In the genomic region with DNA sequence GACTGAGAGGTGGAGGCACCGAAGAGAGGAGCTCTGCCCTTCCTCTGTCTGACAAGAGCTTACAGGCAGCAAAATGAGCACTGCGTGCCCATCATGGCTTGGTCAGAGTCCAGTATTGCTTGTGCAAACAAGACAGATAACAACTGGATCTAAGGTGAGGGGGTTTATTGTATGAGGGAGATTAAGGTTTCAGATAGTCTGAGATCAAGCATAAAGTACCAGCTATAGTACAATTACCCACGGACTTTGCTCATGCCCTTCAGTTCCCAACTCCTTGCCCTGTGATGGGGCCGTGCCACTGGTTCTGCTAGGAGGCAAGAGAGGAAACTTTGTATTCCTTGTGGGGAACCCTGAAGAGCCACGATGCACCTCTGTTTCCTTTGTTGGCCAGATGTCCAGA, we compare ENCODE assay signal across 19 mouse cellular contexts.
"Had no signal": no experiment of that assay in that cellular context is flagged by ENCODE, and none has a peak within 500 bp of the region (broad histone marks: within the 10 kb centered on the region; RNA-seq: fewer than 3 reads in every experiment).

No protein-coding gene starts in this region.

- H3K4me3 ChIP-seq: liver, embryonic 15.5 days; midbrain, embryonic 10.5 days; midbrain, embryonic 12.5 days; myocyte; neural tube, embryonic 13.5 days; neural tube, embryonic 15.5 days had no signal

- H3K4me1 ChIP-seq: liver, embryonic 15.5 days; midbrain, embryonic 10.5 days; midbrain, embryonic 12.5 days; neural tube, embryonic 13.5 days; neural tube, embryonic 15.5 days had no signal

- ATAC-seq: liver, postnatal 0 days; midbrain, embryonic 16.5 days had no signal

- H3K27ac ChIP-seq: liver, embryonic 15.5 days; midbrain, embryonic 10.5 days; midbrain, embryonic 12.5 days; neural tube, embryonic 13.5 days; neural tube, embryonic 15.5 days had no signal

- DNase-seq: liver, postnatal 0 days; lung, embryonic 14.5 days; lung, postnatal 10 days; lung, postnatal 4 days; midbrain, embryonic 14.5 days; retina, postnatal 1 day; right cerebral cortex, adult 18-20 months; right cerebral cortex, postnatal 25 days; right cerebral cortex, postnatal 4 days; thymus, adult 2 months; thymus, postnatal 14 days; thymus, postnatal 36 days had no signal

- H3K4me2 ChIP-seq: liver, embryonic 15.5 days; lung, embryonic 14.5 days; midbrain, embryonic 12.5 days; neural tube, embryonic 13.5 days; neural tube, embryonic 15.5 days had no signal

- H3K36me3 ChIP-seq: liver, embryonic 15.5 days; midbrain, embryonic 10.5 days; midbrain, embryonic 12.5 days; neural tube, embryonic 13.5 days; neural tube, embryonic 15.5 days had no signal

- H3K9ac ChIP-seq: liver, embryonic 15.5 days; liver, postnatal 0 days; lung, embryonic 14.5 days; midbrain, embryonic 12.5 days; neural tube, embryonic 13.5 days; neural tube, embryonic 15.5 days had no signal

- H3K9me3 ChIP-seq: liver, embryonic 15.5 days; midbrain, embryonic 10.5 days; midbrain, embryonic 12.5 days; neural tube, embryonic 13.5 days; neural tube, embryonic 15.5 days had no signal

- H3K27me3 ChIP-seq: liver, embryonic 15.5 days; midbrain, embryonic 12.5 days; neural tube, embryonic 13.5 days; neural tube, embryonic 15.5 days had no signal
